In the genomic region with DNA sequence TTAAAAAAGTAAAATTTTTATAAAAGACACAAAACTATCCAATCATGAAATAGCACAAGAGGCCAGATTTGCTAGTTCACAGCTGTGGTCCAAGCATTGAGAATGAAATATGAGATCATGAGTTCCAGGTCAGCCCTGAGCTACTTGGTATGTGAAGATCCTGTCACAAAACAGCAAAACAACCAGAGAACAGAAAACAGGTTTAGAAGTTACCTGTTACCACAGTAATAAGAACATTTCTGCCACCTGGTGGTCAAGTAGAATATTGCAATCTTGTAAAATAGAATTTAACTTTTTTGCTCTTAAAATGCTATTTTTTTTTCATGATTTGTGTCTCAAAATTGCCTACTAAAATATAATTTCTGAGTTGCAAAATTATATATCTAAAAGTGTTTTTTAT, we compare ENCODE assay signal across 10 mouse cellular contexts.
DNase-seq lines count a peak whose midpoint lies in the region; ATAC-seq and TF ChIP-seq lines count a peak whose summit lies in the region.
"Had no signal": no experiment of that assay in that cellular context is flagged by ENCODE, and none has a peak within 500 bp of the region (broad histone marks: within the 10 kb centered on the region; RNA-seq: fewer than 3 reads in every experiment).

No protein-coding gene starts in this region.

- DNase-seq in layer of hippocampus, adult 2 months (ENCODE audit: low spot score in 2 of 2): no peak
- no peak for DNase-seq in layer of hippocampus, postnatal 25 days (ENCODE audit: extremely low spot score in 1 of 2, low spot score in 1 of 2)
- peak; percentile 51 for DNase-seq in MEL-GATA-1-ER (ENCODE audit: extremely low read depth, low read depth)
- peak; percentile 7 for DNase-seq in c-Kit-positive CD71-positive TER-119-negative erythroid progenitor cells, embryonic 14.5 days (ENCODE audit: low read depth)
- no peak for DNase-seq in gastrocnemius, adult 8-10 months (ENCODE audit: low spot score in 2 of 2)
- no peak for DNase-seq in thymus, adult 18-20 months
- DNase-seq: cerebellum, adult 8-10 months had no signal

- peak; percentile 65; the same call in 1 of the 2 replicates for ATAC-seq in megakaryocyte progenitor cell, adult 5-6 weeks (replicated peaks; ENCODE audit: poor library complexity)

- H3K27ac ChIP-seq in layer of hippocampus, adult 2 months: no peak overlapping the region
- H3K27ac ChIP-seq: hindbrain, embryonic 15.5 days; stomach, embryonic 15.5 days had no signal

- no peak overlapping the region for H3K4me3 ChIP-seq in layer of hippocampus, adult 2 months
- H3K4me3 ChIP-seq: hindbrain, embryonic 15.5 days; stomach, embryonic 15.5 days had no signal

- peak; percentile 86 for TF ChIP-seq CTCF in layer of hippocampus, adult 2 months (conservative IDR thresholded peaks at IDR 0.05)

Comparison
In these comparisons a context has a peak if more than half of its experiments do, and no peak if none do; other contexts are left out.
1. DNase-seq: peak in MEL-GATA-1-ER (single experiment) and c-Kit-positive CD71-positive TER-119-negative erythroid progenitor cells, embryonic 14.5 days (single experiment); none in layer of hippocampus, adult 2 months (0 of 2), layer of hippocampus, postnatal 25 days (0 of 2), gastrocnemius, adult 8-10 months (0 of 2) and thymus, adult 18-20 months (0 of 2).